Mouse (Mus musculus): ENCODE measurements around the gene Elovl5.
A peak's percentile ranks its signal among the peaks of the same experiment; 100 is the strongest.
"Not testable (repeated sequence)": the region's sequence is repeated elsewhere in the genome, so short reads cannot be mapped to it uniquely, and the experiment has no call there.

Gene Elovl5

DNA sequence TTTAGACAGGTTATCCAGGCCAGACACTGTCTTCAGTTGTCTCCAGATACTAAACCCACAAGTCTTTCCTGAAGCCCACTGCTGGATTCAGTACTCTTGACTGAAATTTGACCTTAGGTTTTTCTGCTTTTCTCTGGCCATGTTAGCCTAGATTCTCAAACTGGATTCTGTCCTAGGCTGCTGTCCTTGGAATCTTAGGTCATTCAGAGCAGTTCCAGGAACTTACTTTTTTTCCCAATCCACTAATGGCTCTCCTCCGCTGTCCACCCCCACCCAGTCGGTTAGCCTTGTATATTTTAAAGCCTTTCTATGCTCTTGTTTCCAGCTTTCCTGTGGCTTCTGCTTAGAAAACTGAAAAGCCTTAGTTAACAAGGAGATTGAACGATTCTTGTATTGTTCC lies 37.8 kb downstream of the Elovl5 start:
- DNase-seq (ENCODE audit: low spot score), result no peak

DNA sequence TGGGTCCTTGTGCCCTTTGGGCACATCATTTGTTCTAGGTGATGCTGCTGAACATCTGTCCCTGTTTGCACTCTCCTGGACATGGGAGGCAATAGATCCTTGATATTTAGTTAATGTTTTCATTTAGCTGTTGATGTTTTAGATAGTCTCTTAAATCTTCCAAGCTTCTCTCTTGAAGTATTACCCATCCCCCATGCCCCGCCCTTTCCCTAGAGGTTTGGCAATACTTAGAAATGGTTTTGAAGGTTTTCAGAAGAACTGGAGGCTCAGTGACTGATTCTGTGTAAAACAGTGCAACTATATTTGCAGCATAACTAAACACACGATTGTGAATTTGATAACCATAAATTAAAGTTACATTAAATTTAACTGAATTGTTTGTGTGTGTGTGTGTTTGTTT lies 38.3 kb downstream of the Elovl5 start:
- no peak for DNase-seq (ENCODE audit: low spot score)

DNA sequence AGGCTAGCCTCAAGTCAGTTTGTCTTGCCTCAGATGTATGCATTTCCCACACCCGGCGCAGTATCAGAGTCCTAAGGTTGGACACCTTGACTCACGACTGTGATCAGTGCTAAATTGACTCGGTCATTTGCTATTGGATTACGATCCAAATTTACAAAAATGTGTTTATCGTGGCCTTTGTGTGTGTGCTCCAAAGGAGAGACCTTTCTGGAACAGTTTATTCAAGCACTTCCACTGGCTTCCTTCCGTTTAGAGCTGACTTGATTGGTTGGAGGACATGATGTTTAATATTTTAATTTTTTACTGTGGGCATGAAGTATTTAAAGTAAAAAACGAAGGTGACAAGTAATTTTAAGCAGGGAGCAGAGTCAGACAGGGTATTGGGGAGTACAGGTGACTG lies 38.8 kb downstream of the Elovl5 start:
- no peak for DNase-seq (ENCODE audit: low spot score)

GRCm38 (mm10) chr9:77958327-77958726 lies 41.2 kb downstream of the Elovl5 start:
- DNase-seq (ENCODE audit: low spot score), result no peak

GRCm38 (mm10) chr9:77959759-77960158 lies 42.6 kb downstream of the Elovl5 start:
- DNase-seq (ENCODE audit: low spot score), result no peak

GRCm38 (mm10) chr9:77961350-77961749 lies 44.2 kb downstream of the Elovl5 start:
- no peak for DNase-seq (ENCODE audit: low spot score)

GRCm38 (mm10) chr9:77964084-77964483 lies 46.9 kb downstream of the Elovl5 start:
- peak; percentile 65 for DNase-seq (ENCODE audit: low spot score)

GRCm38 (mm10) chr9:77965287-77965686 lies 48.1 kb downstream of the Elovl5 start:
- no peak for DNase-seq (ENCODE audit: low spot score)

- DNase-seq (ENCODE audit: low spot score), result no peak
Measured at GRCm38 (mm10) chr9:77965768-77966552, 48.8 kb downstream of the Elovl5 start.

DNA sequence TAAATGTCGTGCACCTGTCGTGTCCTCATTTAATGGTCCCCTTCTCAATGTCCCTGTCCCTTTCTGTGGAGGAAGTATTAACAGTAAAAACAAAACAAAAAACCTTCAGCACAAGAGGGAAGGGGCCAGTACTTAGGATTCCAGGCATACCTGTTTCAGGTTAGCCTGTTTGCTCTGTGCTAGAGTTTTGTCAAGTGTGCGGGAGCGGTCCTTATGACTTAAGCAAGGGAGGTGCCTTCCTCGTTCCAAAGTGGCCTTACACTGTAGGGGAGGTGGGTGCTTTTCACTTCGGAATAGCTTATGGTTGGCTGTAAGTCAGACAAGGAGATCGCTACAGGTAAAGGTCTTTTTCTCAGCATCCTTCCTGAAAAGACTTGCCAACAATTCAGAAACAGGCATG lies 49.7 kb downstream of the Elovl5 start:
- no peak for DNase-seq (ENCODE audit: low spot score)

DNA sequence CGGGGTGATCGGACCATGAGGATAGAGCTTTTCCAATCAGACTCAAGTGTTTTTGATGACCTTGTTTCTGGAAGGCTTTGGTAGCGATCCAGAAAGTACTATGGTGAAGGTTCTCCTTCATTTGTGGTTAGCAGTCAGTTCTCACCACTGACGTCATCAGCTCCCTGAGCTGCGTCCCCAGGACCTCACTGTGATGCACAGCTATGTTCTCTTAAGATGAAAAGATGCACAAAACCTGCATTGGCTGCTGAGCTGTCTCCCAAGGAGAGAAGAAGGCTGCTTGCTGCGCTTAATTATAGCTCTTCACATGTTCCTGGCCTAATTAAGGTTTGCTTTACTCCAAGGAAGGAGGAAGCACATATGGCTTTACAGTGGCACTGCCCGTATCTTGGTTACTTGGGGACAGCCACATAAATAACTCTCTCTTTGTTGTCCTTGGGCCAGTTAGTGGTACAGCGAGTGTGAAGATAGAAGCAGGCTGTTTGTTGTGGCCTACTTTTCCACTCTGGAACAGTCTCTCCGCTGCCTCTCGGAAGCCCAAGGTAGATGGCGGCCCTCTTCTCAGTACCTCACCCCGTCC lies 50.5 kb downstream of the Elovl5 start:
- DNase-seq (ENCODE audit: low spot score), result no peak

DNA sequence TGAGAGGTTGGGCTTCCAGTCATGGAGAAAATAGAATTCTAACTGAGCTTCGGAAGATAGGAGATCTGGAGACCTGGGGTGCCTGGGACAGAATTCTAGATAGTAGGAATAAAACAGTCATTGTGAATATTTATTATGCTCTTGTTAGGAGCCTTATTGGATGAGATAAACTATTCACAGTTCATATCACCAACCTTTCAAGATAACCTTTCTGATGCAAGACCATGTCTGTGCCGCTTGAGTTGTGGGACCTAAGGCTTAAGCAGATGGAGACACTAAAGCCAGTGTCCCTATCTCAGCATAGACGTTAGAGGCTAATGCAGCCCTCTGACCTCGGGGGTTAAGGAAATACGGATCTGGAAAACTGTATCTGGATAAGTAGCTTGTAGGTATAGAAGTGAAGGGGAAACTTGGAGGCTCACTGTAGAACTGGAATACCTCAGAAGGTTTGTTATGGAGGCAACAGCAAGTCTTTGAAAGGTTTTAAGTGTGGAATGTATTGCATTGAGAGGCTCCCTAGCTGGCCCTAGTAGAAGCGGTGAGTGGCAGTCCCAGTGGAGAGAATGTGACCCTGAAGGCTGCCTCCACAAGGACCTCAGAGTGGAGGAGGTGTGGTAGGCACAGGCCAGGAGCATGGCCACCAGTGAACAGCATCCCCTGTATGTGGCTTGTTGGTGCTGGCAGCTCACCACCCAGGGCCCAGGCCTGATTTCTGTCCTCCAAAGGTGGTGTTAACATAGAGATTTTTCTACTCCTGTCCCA lies 52.2 kb downstream of the Elovl5 start:
- no peak for DNase-seq (ENCODE audit: low spot score)

DNA sequence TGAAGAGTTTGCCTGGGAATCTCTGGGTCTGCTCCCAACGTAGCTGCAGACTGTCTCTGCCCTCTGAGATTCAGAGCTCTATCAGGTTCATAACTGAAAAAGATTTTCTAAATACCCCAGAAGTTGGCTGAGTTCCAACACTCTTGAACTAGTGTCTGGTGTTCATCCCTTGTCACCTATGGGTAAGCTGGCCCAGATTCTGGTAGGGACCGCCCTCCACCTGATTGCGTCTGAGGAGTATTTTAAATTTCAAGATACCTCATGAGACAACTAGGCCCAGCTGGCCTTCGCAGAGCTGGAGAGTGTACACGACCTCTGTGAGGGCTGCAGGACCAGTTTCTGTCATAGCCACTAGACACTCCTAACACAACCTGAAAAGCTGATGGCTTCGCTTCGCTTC lies 61.8 kb downstream of the Elovl5 start:
- no peak for DNase-seq (ENCODE audit: low spot score)

DNA sequence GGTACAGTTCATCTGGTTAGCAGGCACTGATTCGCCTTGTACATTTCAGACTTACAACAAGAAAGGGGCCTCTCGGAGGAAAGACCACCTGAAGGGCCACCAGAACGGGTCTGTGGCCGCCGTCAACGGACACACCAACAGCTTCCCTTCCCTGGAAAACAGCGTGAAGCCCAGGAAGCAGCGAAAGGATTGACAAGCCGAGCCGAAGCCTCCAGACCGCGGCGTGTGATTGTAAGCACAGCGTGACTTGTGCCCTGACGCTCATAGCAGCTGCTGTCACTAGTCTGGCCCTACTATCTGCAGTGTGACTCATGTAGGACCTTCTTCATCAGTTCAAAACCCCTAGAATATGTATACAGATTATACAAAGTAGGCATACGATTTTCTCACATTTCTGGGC lies 65.5 kb downstream of the Elovl5 start:
- DNase-seq (ENCODE audit: low spot score), result no peak

DNA sequence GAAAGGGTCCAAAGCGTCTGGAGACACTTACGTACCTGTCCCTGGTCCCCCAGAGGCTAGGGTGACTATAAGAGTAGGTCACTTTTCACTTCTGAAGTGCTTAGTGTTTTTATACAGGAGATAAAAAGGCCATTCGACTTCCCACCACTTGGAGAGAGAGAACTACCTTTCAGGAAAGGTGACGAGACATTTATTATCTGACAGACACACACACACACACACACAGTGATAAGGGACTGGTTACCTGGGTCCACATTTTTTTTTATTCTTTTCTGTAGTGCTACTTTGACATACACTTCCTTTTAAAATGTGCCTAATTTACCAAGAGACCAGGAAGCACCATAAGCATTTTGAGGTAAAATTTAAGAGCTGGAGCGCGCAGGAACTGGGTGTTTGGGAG lies 66.4 kb downstream of the Elovl5 start:
- no peak for DNase-seq (ENCODE audit: low spot score)

DNA sequence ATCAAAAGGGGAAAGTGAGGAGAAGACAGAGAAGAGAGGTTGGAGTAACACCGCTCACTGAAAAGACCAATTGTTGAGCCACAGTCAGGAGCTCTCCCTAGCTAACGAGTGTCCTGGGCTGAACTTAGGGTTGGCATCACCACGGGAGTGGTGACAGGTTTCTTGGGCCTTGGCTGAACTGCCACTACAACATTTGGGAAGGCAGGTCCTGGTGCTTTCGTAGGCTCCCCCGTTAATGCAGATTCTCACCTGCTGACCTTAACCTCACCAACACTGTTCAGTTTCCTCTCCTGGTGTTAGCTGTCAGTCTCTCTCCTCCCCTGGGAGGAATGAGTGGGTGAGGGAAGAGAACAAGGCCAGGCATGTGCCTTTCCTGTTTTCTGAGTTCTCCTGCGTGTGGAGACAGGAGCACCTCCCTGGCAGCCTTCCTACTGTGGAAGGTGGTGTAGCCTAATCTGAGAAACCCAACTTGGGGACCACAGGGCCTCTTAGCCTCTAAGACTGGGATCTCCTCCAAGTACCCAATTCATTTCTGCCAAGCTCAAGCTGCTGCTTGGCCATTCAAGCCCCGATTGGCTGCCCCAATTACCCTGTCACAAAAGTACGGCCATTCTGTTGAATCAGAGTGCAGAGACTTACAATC lies 69.1 kb downstream of the Elovl5 start:
- DNase-seq (ENCODE audit: low spot score), result no peak

GRCm38 (mm10) chr9:77989626-77990025 lies 72.5 kb downstream of the Elovl5 start:
- DNase-seq (ENCODE audit: low spot score), result no peak

GRCm38 (mm10) chr9:77990278-77990677 lies 73.1 kb downstream of the Elovl5 start:
- DNase-seq (ENCODE audit: low spot score), result no peak

- DNase-seq (ENCODE audit: low spot score), result no peak
Measured at GRCm38 (mm10) chr9:77991650-77992049, 74.5 kb downstream of the Elovl5 start.

DNA sequence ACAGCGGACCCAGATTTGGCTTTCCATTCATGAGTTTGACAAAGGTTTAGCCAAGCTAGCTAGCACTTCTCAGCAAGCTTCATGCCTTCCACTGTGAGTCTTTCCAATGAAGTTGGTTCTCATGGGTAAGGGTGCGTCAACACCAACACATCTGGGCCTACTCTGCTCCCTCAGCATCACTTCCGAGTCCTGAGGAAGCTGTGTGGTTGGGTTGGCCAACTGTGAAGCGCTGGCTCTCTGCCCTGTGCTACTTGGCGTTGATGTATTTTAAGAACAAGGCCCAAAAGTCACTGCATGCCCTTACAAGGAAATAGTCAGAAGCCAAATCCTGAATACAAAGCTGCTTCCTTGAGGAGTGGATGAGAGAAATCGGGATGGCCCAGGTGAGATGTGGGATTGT lies 75.1 kb downstream of the Elovl5 start:
- no peak for DNase-seq (ENCODE audit: low spot score)

- DNase-seq (ENCODE audit: low spot score), result no peak
Measured at GRCm38 (mm10) chr9:77993101-77993500, 75.9 kb downstream of the Elovl5 start.

DNA sequence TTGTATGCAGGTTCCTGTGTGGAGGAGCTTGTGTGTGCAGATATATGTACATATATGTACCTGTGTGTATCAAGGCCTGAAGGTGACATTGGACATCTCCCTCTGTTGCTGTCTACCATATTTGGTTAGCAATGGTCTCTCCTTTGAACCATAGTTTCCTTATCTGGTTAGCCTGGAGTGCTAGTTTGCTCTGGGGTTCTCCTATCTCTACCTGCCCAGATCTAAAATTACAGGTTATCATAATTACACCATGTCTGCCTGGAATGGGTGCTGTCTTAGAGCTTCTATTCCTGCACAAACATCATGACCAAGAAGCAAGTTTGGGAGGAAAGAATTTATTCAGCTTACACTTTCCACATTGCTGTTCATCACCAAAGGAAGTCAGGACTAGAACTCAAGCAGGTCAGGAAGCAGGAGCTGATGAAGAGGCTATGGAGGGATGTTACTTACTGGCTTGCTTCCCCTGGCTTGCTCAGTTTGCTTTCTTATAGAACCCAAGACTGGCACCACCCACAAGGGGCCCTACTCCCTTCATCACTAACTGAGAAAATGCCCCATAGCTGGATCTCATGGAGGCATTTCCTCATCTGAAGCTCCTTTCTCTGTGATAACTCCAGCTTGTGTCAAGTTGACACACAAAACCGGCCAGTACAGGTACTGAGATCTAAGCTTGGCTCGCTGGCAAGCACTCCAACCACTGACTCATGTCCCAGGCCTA lies 76.5 kb downstream of the Elovl5 start:
- not testable (repeated sequence) for DNase-seq (ENCODE audit: low spot score)

All from embryo, embryonic 10.5 days (tissue).